Mouse (Mus musculus) gonadal fat pad, adult 2 months (tissue): ENCODE data around the gene Slc2a5. TPM values are rescaled to one million over a fixed set of nuclear protein-coding genes. Genes with fewer than 3 reads are reported as not detected.

Experiments
- polyA plus RNA-seq: library from polyadenylated mRNA; depleted of rRNA; stranded (reverse); fragments of >200 nt; gene quantifications from 2 replicates; pipeline ENCODE4 v1.2.3, GENCODE M21; 2012; rRNA removed

Slc2a5 gene
- polyA plus RNA-seq, 1 experiment = 35.9 TPM

Other genes with a start within 250 kb of the Slc2a5 start
- 26.1 and 28.5 TPM in 2 replicates for gene Spsb1, start 164.2 kb upstream of the Slc2a5 start, polyA plus RNA-seq
- 129 and 141 TPM in 2 replicates for gene H6pd, start 110.3 kb upstream of the Slc2a5 start, polyA plus RNA-seq
- 7.0 TPM in 2 replicates for gene Gpr157, start 31.9 kb upstream of the Slc2a5 start, polyA plus RNA-seq
- gene Slc2a7, start 29.7 kb downstream of the Slc2a5 start, polyA plus RNA-seq = 0.11 TPM in 1 of 2 replicates, not detected in the other
- 0.07 TPM in 1 of 2 replicates, not detected in the other for gene Car6, start 82.0 kb downstream of the Slc2a5 start, polyA plus RNA-seq
- 257 and 720 TPM in 2 replicates for gene Eno1, start 117.4 kb downstream of the Slc2a5 start, polyA plus RNA-seq
- 16.9 and 45.8 TPM in 2 replicates for gene Rere, start 162.4 kb downstream of the Slc2a5 start, polyA plus RNA-seq